Mouse (Mus musculus): ENCODE measurements around the gene Col26a1. TPM values are rescaled to one million over a fixed set of nuclear protein-coding genes. Genes with fewer than 3 reads are reported as not detected.

Col26a1 gene
- total and polyA plus RNA-seq, 3 experiments, result 0.72 TPM; not detected in 2

DNA sequence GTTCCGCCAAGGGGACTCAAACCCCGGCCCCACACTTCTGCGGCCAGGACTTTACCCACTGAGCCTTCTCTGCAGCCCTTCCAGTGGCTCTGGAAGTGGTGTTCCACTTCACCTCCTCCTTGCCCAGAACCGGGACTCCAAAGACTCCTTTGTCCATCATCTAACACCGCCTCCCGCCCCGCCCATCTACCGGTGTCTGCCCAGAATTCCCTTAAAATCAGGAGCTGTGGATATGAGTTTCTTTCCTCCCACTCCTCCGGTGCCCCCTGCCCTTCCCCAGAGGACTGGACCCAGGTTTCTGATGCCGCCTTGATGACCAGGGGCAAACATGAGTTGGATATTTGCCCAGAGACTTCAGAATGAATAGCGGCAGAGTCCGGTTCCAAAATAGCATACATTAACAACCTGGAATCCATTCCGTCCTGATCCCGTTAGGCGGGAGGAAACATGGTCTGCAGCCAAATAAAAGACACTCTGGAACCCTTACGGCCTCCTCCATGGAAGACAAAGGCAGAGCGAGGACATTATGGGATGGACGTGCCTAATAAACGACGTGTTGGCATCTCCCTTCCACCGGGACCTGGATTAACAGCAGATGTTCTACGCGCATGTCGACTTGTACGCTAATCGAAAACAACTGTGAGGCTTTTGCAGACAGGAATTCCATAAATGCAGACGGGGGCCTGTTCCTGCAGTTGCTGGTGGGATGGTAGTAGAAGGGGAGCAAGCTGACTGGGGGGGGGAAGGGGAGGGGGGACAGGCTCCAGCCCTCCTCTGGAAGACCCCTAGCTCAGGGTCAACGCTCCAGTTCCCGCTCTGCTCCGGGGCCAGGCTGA lies 72.3 kb downstream of the Col26a1 start (continued):
- no peak for TF ChIP-seq MAZ (IDR thresholded peaks at IDR 0.05; ENCODE audit: low read depth, low read length)

DNA sequence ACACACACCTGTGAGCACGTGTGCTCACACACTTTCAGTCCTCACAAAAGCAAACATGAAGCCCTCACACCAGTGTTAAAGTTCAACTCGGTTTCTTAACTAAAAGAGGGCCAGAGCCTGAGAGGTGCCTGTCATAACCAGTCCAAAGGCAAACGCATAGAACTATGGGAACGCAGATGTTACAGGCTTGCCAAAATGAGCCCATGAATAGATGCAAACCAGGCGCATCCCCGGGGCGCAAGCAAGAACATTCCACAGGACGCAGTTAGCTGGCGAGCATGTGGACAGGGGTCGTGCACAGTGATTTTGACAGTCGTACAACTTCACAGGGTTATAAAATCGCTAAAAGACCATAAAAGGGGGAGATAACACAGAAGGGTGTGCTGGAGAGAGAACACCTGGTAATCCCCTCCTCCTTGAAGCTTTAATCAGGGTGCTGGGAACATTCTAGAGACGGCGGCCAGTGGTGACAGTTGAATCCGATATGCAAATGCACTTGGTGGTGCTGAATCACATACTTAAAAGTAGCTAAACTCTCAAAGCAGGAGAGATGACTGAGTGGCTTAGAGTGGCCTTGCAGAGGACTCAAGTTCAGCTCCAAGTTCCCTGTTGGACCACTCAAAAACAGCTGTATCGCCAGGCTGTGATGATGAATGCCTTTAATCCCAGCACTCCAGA lies 76.5 kb downstream of the Col26a1 start:
- in situ Hi-C loops (cut with MboI; ENCODE audit: low pct_ligation_motif_present, low pct_unique_long_range_greater_than_20kb, low sequenced_read_pairs), result no loop called here
- no peak overlapping the region for H3K4me2 ChIP-seq (ENCODE audit: insufficient read depth, low read depth, poor library complexity, severe bottlenecking)
- dilution Hi-C loops (cut with MboI; ENCODE audit: extremely low pct_ligation_motif_present, extremely low pct_unique_long_range_greater_than_20kb, low sequenced_read_pairs), result no loop called here

DNA sequence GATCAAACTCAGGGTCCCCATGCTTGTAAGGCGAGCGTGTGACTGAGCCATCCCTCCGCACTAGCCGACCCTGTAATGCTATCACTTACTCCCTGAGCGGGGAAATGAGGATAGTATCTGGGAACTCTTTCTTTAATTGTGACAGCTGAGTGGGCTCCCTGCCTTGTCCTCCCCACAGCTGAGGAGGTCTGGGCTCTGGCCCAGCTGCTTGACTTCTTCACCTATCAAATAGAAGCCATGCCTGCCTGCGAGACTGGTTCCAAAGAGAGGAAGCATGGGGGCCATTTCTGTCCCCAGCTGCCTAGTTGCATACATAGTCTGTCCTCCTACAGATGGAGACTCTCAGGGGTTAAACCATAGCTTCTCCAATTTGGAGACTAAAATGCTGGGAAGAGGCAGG lies 78.0 kb downstream of the Col26a1 start:
- no peak for DNase-seq (ENCODE audit: extremely low read depth)
- no peak overlapping the region for H3K4me3 ChIP-seq (replicated peaks in 1 of 3; ENCODE audit: low read depth in 2 of 3, low read length in 2 of 3, poor library complexity in 1 of 3)
- no peaks in the 10 kb centered on the region for H3K79me2 ChIP-seq (replicated peaks; ENCODE audit: control insufficient read depth, extremely low read depth, insufficient read depth, poor library complexity, severe bottlenecking)
- TF ChIP-seq KAT2A (IDR thresholded peaks at IDR 0.05; ENCODE audit: insufficient replicate concordance, low read length), result no peak
- no peak for TF ChIP-seq SMC3 (IDR thresholded peaks at IDR 0.05; ENCODE audit: low read depth, low read length)
- TF ChIP-seq TCF12 (IDR thresholded peaks at IDR 0.05; ENCODE audit: low read depth, low read length), result no peak
- no peak for TF ChIP-seq RAD21 (IDR thresholded peaks at IDR 0.05; ENCODE audit: low read depth, low read length)
- TF ChIP-seq UBTF (IDR thresholded peaks at IDR 0.05; ENCODE audit: low read depth, low read length), result no peak
- no peak for TF ChIP-seq MYC (IDR thresholded peaks at IDR 0.05; ENCODE audit: low read depth, low read length)
- TF ChIP-seq ZKSCAN1 (IDR thresholded peaks at IDR 0.05; ENCODE audit: borderline replicate concordance, low read depth, low read length), result no peak
- no peak for TF ChIP-seq CHD2 (IDR thresholded peaks at IDR 0.05; ENCODE audit: low read length)
- TF ChIP-seq POLR2A (IDR thresholded peaks at IDR 0.05; ENCODE audit: low read depth, low read length), result no peak
- TF ChIP-seq ELF1 (IDR thresholded peaks at IDR 0.05; ENCODE audit: low read depth, low read length), result no peak
- no peak for TF ChIP-seq NRF1 (IDR thresholded peaks at IDR 0.05; ENCODE audit: low read depth, low read length)
- TF ChIP-seq USF2 (conservative IDR thresholded peaks at IDR 0.05; ENCODE audit: low read depth, low read length), result no peak
- no peak for TF ChIP-seq HCFC1 (IDR thresholded peaks at IDR 0.05; ENCODE audit: low read depth, low read length)
- TF ChIP-seq ZC3H11A (IDR thresholded peaks at IDR 0.05; ENCODE audit: low read depth, low read length), result no peak
- TF ChIP-seq CTCF (conservative IDR thresholded peaks at IDR 0.05 in 1 of 2, IDR thresholded peaks at IDR 0.05 in 1 of 2; ENCODE audit: low read depth in 2 of 2, low read length in 2 of 2), result no peak
- in situ Hi-C loops (cut with MboI; ENCODE audit: low pct_ligation_motif_present, low pct_unique_long_range_greater_than_20kb, low sequenced_read_pairs) (no loop called here), dilution Hi-C loops (cut with MboI; ENCODE audit: extremely low pct_ligation_motif_present, extremely low pct_unique_long_range_greater_than_20kb, low sequenced_read_pairs) (no loop called here)
- no peak overlapping the region for H3K4me2 ChIP-seq (ENCODE audit: insufficient read depth, low read depth, poor library complexity, severe bottlenecking)
- H3K9me3 ChIP-seq (replicated peaks; ENCODE audit: low read length), result no peaks in the 10 kb centered on the region
- no peaks in the 10 kb centered on the region; a peak in 1 of 4 replicates for H3K4me1 ChIP-seq (ENCODE audit: control insufficient read depth in 1 of 2, insufficient read depth in 2 of 2)
- no peaks in the 10 kb centered on the region for H3K36me3 ChIP-seq (replicated peaks in 1 of 2; ENCODE audit: control insufficient read depth in 1 of 2, insufficient read depth in 1 of 2, low read length in 1 of 2)
- H3K9ac ChIP-seq (ENCODE audit: insufficient read depth, low read depth), result no peak overlapping the region
- peaks cover 66% of the 10 kb centered on the region for H3K27me3 ChIP-seq (replicated peaks)
- H3K27ac ChIP-seq (ENCODE audit: insufficient read depth, low read depth), result no peak overlapping the region

More for the DNA sequence above, 76.5 kb downstream of the Col26a1 start:
- no peaks in the 10 kb centered on the region; a peak in 1 of 4 replicates for H3K4me1 ChIP-seq (ENCODE audit: control insufficient read depth in 1 of 2, insufficient read depth in 2 of 2)
- no peak overlapping the region for H3K27ac ChIP-seq (ENCODE audit: insufficient read depth, low read depth)
- no peaks in the 10 kb centered on the region for H3K9me3 ChIP-seq (replicated peaks; ENCODE audit: low read length)
- DNase-seq (ENCODE audit: extremely low read depth), result no peak
- no peak overlapping the region for H3K9ac ChIP-seq (ENCODE audit: insufficient read depth, low read depth)
- no peaks in the 10 kb centered on the region for H3K36me3 ChIP-seq (replicated peaks in 1 of 2; ENCODE audit: control insufficient read depth in 1 of 2, insufficient read depth in 1 of 2, low read length in 1 of 2)
- H3K27me3 ChIP-seq (replicated peaks), result peaks cover 78% of the 10 kb centered on the region
- H3K79me2 ChIP-seq (replicated peaks; ENCODE audit: control insufficient read depth, extremely low read depth, insufficient read depth, poor library complexity, severe bottlenecking), result no peaks in the 10 kb centered on the region
- no peak overlapping the region for H3K4me3 ChIP-seq (replicated peaks in 1 of 3; ENCODE audit: low read depth in 2 of 3, low read length in 2 of 3, poor library complexity in 1 of 3)
- TF ChIP-seq ELF1 (IDR thresholded peaks at IDR 0.05; ENCODE audit: low read depth, low read length), result no peak
- TF ChIP-seq USF1 (IDR thresholded peaks at IDR 0.05; ENCODE audit: low read depth, low read length), result no peak
- no peak for TF ChIP-seq MAFK (IDR thresholded peaks at IDR 0.05; ENCODE audit: insufficient replicate concordance, low read length)
- no peak for TF ChIP-seq ZMIZ1 (IDR thresholded peaks at IDR 0.05; ENCODE audit: low read depth, low read length)
- TF ChIP-seq MEF2A (IDR thresholded peaks at IDR 0.05; ENCODE audit: borderline replicate concordance, low read depth, low read length), result no peak
- TF ChIP-seq JUN (IDR thresholded peaks at IDR 0.05; ENCODE audit: insufficient read depth, low read depth, low read length), result no peak
- TF ChIP-seq JUND (conservative IDR thresholded peaks at IDR 0.05; ENCODE audit: low read depth, low read length), result no peak
- no peak for TF ChIP-seq CTCF (conservative IDR thresholded peaks at IDR 0.05 in 1 of 2, IDR thresholded peaks at IDR 0.05 in 1 of 2; ENCODE audit: low read depth in 2 of 2, low read length in 2 of 2)
- no peak for TF ChIP-seq MYC (IDR thresholded peaks at IDR 0.05; ENCODE audit: low read depth, low read length)
- no peak for TF ChIP-seq BHLHE40 (IDR thresholded peaks at IDR 0.05; ENCODE audit: low read depth, low read length)
- TF ChIP-seq NELFE (IDR thresholded peaks at IDR 0.05; ENCODE audit: low read depth, low read length), result no peak
